In the genomic region with DNA sequence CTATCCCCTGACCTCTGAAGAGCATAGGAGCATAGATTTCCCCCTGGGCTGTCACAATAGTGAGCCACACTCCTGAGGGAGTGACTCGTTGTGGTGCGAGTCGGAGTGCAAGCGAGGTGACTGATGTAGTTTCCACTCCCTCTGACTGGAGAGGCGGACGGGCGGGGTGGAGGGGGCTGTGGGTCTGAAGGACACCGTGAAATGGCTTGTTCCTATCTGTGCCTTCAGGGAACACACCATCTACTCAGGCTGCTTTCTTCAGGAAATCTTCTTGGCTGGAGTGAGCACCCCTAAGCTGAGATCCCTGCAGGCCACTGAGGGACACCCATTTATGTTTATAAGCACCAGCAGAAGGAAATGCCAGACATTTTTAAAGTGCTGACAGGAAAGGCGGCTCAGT, we compare ENCODE assay signal across 9 mouse cellular contexts. TPM values are rescaled to one million over a fixed set of nuclear protein-coding genes. Genes with fewer than 3 reads are reported as not detected.
DNase-seq lines count a peak whose midpoint lies in the region; ATAC-seq lines count a peak whose summit lies in the region.
"Had no signal": no experiment of that assay in that cellular context is flagged by ENCODE, and none has a peak within 500 bp of the region (broad histone marks: within the 10 kb centered on the region; RNA-seq: fewer than 3 reads in every experiment).

No protein-coding gene starts in this region.

- no peaks in the 10 kb centered on the region for H3K36me3 ChIP-seq in kidney, embryonic 14.5 days (ENCODE audit: control insufficient read depth, insufficient read depth, low read length)
- H3K36me3 ChIP-seq in heart, embryonic 15.5 days: no peaks in the 10 kb centered on the region
- H3K36me3 ChIP-seq in midbrain, embryonic 10.5 days: no peaks in the 10 kb centered on the region

- H3K4me1 ChIP-seq in kidney, embryonic 14.5 days (ENCODE audit: control insufficient read depth, insufficient read depth, low read length): 0 out of 2 replicates have a peak, but pooled peaks cover 3% of the 10 kb centered on the region
- H3K4me1 ChIP-seq in heart, embryonic 15.5 days (replicated peaks): peaks cover 10% of the 10 kb centered on the region
- H3K4me1 ChIP-seq in midbrain, embryonic 10.5 days: peaks cover 34% of the 10 kb centered on the region

- H3K27me3 ChIP-seq in kidney, embryonic 14.5 days (ENCODE audit: control insufficient read depth, insufficient read depth, low read length): peaks cover 15% of the 10 kb centered on the region
- peaks cover 47% of the 10 kb centered on the region for H3K27me3 ChIP-seq in heart, embryonic 15.5 days
- H3K27me3 ChIP-seq in midbrain, embryonic 10.5 days (ENCODE audit: low read depth, poor library complexity, severe bottlenecking): peaks cover 38% of the 10 kb centered on the region

- H3K4me3 ChIP-seq in kidney, embryonic 14.5 days (ENCODE audit: low read length): 0 out of 2 replicates have a peak overlapping the region, but pooled peaks have one; percentile 24
- H3K4me3 ChIP-seq in heart, embryonic 15.5 days: no peak overlapping the region
- peak overlapping the region; percentile 63 for H3K4me3 ChIP-seq in midbrain, embryonic 10.5 days

- no peaks in the 10 kb centered on the region for H3K9me3 ChIP-seq in kidney, embryonic 14.5 days (ENCODE audit: control insufficient read depth, low read length)
- no peaks in the 10 kb centered on the region for H3K9me3 ChIP-seq in heart, embryonic 15.5 days (replicated peaks)
- H3K9me3 ChIP-seq in midbrain, embryonic 10.5 days (replicated peaks): no peaks in the 10 kb centered on the region

- WGBS in kidney, embryonic 14.5 days: 15% methylated on average over 9 of the region's 9 CpGs
- 15% methylated on average over 9 of the region's 9 CpGs for WGBS in heart, embryonic 15.5 days
- 8% methylated on average over 9 of the region's 9 CpGs for WGBS in midbrain, embryonic 10.5 days

- H3K27ac ChIP-seq in kidney, embryonic 14.5 days (ENCODE audit: low read depth, low read length): no peak overlapping the region
- H3K27ac ChIP-seq in heart, embryonic 15.5 days: no peak overlapping the region
- H3K27ac ChIP-seq in midbrain, embryonic 10.5 days (replicated peaks): peak overlapping the region; percentile 83

- DNase-seq in kidney, adult 11 months: no peak
- peak; percentile 61 to 71 for DNase-seq in cerebellum, postnatal 10 days
- DNase-seq in midbrain, embryonic 10.5 days (ENCODE audit: low spot score): no peak
- no peak for DNase-seq in ovary, postnatal 14 days (ENCODE audit: low spot score)
- DNase-seq in layer of hippocampus, adult 11-12 months (ENCODE audit: low spot score): no peak
- no peak for DNase-seq in frontal cortex, postnatal 10 days (ENCODE audit: low spot score in 2 of 2)

- no peak overlapping the region for H3K9ac ChIP-seq in kidney, embryonic 14.5 days (ENCODE audit: low read depth, low read length)
- no peak overlapping the region for H3K9ac ChIP-seq in heart, embryonic 15.5 days

- 0 out of 2 replicates have a peak, but pooled peaks have one; percentile 6 for ATAC-seq in kidney, embryonic 14.5 days (ENCODE audit: low FRiP score, low TSS enrichment)
- ATAC-seq in heart, embryonic 15.5 days (replicated peaks; ENCODE audit: insufficient number of reproducible peaks, insufficient read depth, low FRiP score, low read depth): no peak

- no peak overlapping the region for H3K4me2 ChIP-seq in kidney, embryonic 14.5 days (replicated peaks; ENCODE audit: low read depth, low read length)
- peak overlapping the region; percentile 57 for H3K4me2 ChIP-seq in heart, embryonic 15.5 days

RNA-seq across cellular contexts. Expression of gene 4930451I11Rik, which starts 8.7 kb away (rescaled TPM):
- not detected in 2 replicates for polyA plus RNA-seq in kidney, embryonic 14.5 days (2014; fragmentation: Nextera tagmentation; extraction: Ambion mirVana)
- polyA plus RNA-seq in heart, embryonic 15.5 days (2015; fragmentation: Nextera tagmentation; extraction: Ambion mirVana): not detected in 2 replicates
- polyA plus RNA-seq in midbrain, embryonic 10.5 days (2016; fragmentation: Nextera tagmentation; extraction: Ambion mirVana): not detected in 2 replicates
- polyA plus RNA-seq: frontal cortex, adult 2 months had no signal

RNA-seq across cellular contexts. Expression of gene Doc2a, which starts 24.5 kb away (rescaled TPM):
- polyA plus RNA-seq in kidney, embryonic 14.5 days (2014; fragmentation: Nextera tagmentation; extraction: Ambion mirVana): 7.2 and 8.8 TPM in 2 replicates
- 0.53 TPM in 1 of 2 replicates, not detected in the other for polyA plus RNA-seq in heart, embryonic 15.5 days (2015; fragmentation: Nextera tagmentation; extraction: Ambion mirVana)
- 6.6 and 8.4 TPM in 2 replicates for polyA plus RNA-seq in midbrain, embryonic 10.5 days (2016; fragmentation: Nextera tagmentation; extraction: Ambion mirVana)

RNA-seq across cellular contexts. Expression of gene Fam57b, which starts 25.3 kb away (rescaled TPM):
- polyA plus RNA-seq in kidney, embryonic 14.5 days (2014; fragmentation: Nextera tagmentation; extraction: Ambion mirVana): 0.15 TPM in 1 of 2 replicates, not detected in the other
- polyA plus RNA-seq in heart, embryonic 15.5 days (2015; fragmentation: Nextera tagmentation; extraction: Ambion mirVana): 0.69 and 1.3 TPM in 2 replicates
- polyA plus RNA-seq in midbrain, embryonic 10.5 days (2016; fragmentation: Nextera tagmentation; extraction: Ambion mirVana): 4.1 and 7.7 TPM in 2 replicates

RNA-seq across cellular contexts. Expression of gene Ppp4c, which starts 30.4 kb away (rescaled TPM):
- 294 and 371 TPM in 2 replicates for polyA plus RNA-seq in kidney, embryonic 14.5 days (2014; fragmentation: Nextera tagmentation; extraction: Ambion mirVana)
- 120 and 149 TPM in 2 replicates for polyA plus RNA-seq in heart, embryonic 15.5 days (2015; fragmentation: Nextera tagmentation; extraction: Ambion mirVana)
- 376 and 407 TPM in 2 replicates for polyA plus RNA-seq in midbrain, embryonic 10.5 days (2016; fragmentation: Nextera tagmentation; extraction: Ambion mirVana)

RNA-seq across cellular contexts. Expression of gene Hirip3, which starts 39.0 kb away (rescaled TPM):
- polyA plus RNA-seq in kidney, embryonic 14.5 days (2014; fragmentation: Nextera tagmentation; extraction: Ambion mirVana): 22.8 and 23.5 TPM in 2 replicates
- polyA plus RNA-seq in heart, embryonic 15.5 days (2015; fragmentation: Nextera tagmentation; extraction: Ambion mirVana): 14.3 and 24.2 TPM in 2 replicates
- 50.1 and 50.7 TPM in 2 replicates for polyA plus RNA-seq in midbrain, embryonic 10.5 days (2016; fragmentation: Nextera tagmentation; extraction: Ambion mirVana)

Comparison
In these comparisons a context has a peak if more than half of its experiments do, and no peak if none do; other contexts are left out.
1. DNase-seq: peak in cerebellum, postnatal 10 days (2 of 2); none in kidney, adult 11 months (single experiment), midbrain, embryonic 10.5 days (single experiment), ovary, postnatal 14 days (single experiment), layer of hippocampus, adult 11-12 months (single experiment) and frontal cortex, postnatal 10 days (0 of 2).